Mouse (Mus musculus): ENCODE results near the gene Gabpb2.

- TF ChIP-seq CTCF (IDR thresholded peaks at IDR 0.05; ENCODE audit: low read depth, low read length) (no peak), POLR2A (IDR thresholded peaks at IDR 0.05; ENCODE audit: extremely low read depth, insufficient read depth, low read length) (no peak)
These were observed 55.4 kb downstream of the Gabpb2 start for GRCm38 (mm10) chr3:95162345-95162628.

Measured in liver, adult 2 months (tissue).